Mouse (Mus musculus) stomach, postnatal 0 days (tissue): ENCODE measurements around the gene Ago3.

ENCODE experiments used
- CTCF ChIP-seq: IDR thresholded peaks from 2 replicates; pipeline ENCODE4 v1.5.1; 2016; ENCODE audit warnings: antibody characterized with exemption, low read depth, mild to moderate bottlenecking, moderate library complexity
- EP300 ChIP-seq: optimal IDR thresholded peaks from 2 replicates; pipeline ENCODE3; 2016; ENCODE audit warnings: antibody characterized with exemption

GRCm38 (mm10) chr4:126321111-126321853 lies 108.1 kb downstream of the Ago3 start, which contains the start of gene Adprhl2:
- peak; percentile 100 for TF ChIP-seq CTCF
- peak; percentile 24 for TF ChIP-seq EP300
